ENCODE assay signal across 16 mouse cellular contexts in the genomic region with DNA sequence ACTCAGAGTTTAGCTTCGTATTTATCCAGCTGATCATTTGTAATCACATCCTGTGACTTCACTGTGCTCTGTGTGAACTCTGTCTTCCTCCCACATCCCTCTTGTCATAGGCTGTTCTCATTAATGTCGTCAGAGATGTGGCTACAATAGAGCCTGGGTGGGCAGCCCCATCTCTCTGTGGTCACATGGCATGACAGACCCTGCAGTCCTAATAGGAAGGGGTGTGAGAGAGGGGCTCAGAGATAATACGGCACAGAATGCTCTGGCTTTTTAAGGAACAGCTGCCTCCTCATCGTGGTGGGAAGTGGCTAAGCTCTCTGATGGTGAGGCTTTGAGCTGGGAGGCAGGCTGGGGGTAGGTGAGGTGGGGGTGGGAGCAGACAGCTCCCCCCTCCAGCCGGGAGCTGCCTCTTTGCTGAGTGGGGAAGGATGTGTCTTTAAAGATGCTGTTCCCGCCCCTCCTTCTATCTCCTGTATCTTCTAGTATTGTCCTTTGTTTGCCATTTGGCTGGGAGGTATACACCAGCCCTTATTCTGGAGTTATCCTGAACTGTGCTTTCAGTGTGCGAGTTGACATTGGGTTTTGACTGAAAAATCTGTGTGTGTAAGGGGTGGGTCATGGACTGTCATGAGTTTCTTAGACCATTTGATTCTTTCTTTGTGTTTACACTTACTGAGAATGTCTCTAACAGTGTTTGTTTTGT. TPM values are rescaled to one million over a fixed set of nuclear protein-coding genes. Genes with fewer than 3 reads are reported as not detected.
DNase-seq lines count a peak whose midpoint lies in the region; ATAC-seq and TF ChIP-seq lines count a peak whose summit lies in the region.
"Had no signal": no experiment of that assay in that cellular context is flagged by ENCODE, and none has a peak within 500 bp of the region (broad histone marks: within the 10 kb centered on the region; RNA-seq: fewer than 3 reads in every experiment).

No protein-coding gene starts in this region.

- WGBS in forebrain, postnatal 0 days = 14% methylated on average over 7 of the region's 7 CpGs
- WGBS in midbrain, embryonic 13.5 days = 11% methylated on average over 7 of the region's 7 CpGs
- WGBS in cerebellum, adult 2 months = 50% methylated on average over 7 of the region's 7 CpGs

- H3K4me1 ChIP-seq in forebrain, postnatal 0 days (ENCODE audit: insufficient read depth) = peaks cover 61% of the 10 kb centered on the region
- peaks cover 91% of the 10 kb centered on the region for H3K4me1 ChIP-seq in midbrain, embryonic 13.5 days (replicated peaks)
- peaks cover 9% of the 10 kb centered on the region; the same call in 1 of the 2 replicates for H3K4me1 ChIP-seq in cerebellum, adult 2 months (ENCODE audit: control insufficient read depth, insufficient read depth, low read length)
- H3K4me1 ChIP-seq: stomach, embryonic 15.5 days had no signal

- H3K4me2 ChIP-seq in forebrain, postnatal 0 days (ENCODE audit: low read depth) = peak overlapping the region; percentile 29
- H3K4me2 ChIP-seq in midbrain, embryonic 13.5 days (replicated peaks) = peak overlapping the region; percentile 51
- H3K4me2 ChIP-seq: stomach, embryonic 15.5 days had no signal

- TF ChIP-seq POLR2A in cerebellum, adult 2 months (IDR thresholded peaks at IDR 0.05; ENCODE audit: borderline replicate concordance, insufficient read depth, low read length) = no peak

- H3K9ac ChIP-seq in forebrain, postnatal 0 days = peak overlapping the region; percentile 31; the same call in 1 of the 2 replicates
- peak overlapping the region; percentile 65 for H3K9ac ChIP-seq in midbrain, embryonic 13.5 days (replicated peaks)
- H3K9ac ChIP-seq: liver, postnatal 0 days; stomach, embryonic 15.5 days had no signal

- no peak for TF ChIP-seq CTCF in forebrain, postnatal 0 days (IDR thresholded peaks at IDR 0.05; ENCODE audit: low read depth)
- no peak for TF ChIP-seq CTCF in cerebellum, adult 2 months (IDR thresholded peaks at IDR 0.05; ENCODE audit: borderline replicate concordance, insufficient read depth, low read depth, low read length)

- ATAC-seq in forebrain, postnatal 0 days = peak; percentile 81
- ATAC-seq in midbrain, embryonic 13.5 days = peak; percentile 95
- ATAC-seq in activated CD4-positive, CD25-positive, alpha-beta regulatory T cell, adult 4 months = no peak
- ATAC-seq: liver, postnatal 0 days had no signal

- H3K27ac ChIP-seq in forebrain, postnatal 0 days (ENCODE audit: low read depth, low read length) = peak overlapping the region; percentile 82
- peak overlapping the region; percentile 98 for H3K27ac ChIP-seq in midbrain, embryonic 13.5 days
- H3K27ac ChIP-seq in cerebellum, adult 2 months (ENCODE audit: insufficient read depth, low read length) = no peak overlapping the region
- H3K27ac ChIP-seq: kidney, postnatal 0 days; stomach, embryonic 15.5 days had no signal

- H3K4me3 ChIP-seq in forebrain, postnatal 0 days (ENCODE audit: low read depth, low read length) = no peak overlapping the region
- H3K4me3 ChIP-seq in midbrain, embryonic 13.5 days (replicated peaks) = peak overlapping the region; percentile 29
- no peak overlapping the region for H3K4me3 ChIP-seq in cerebellum, adult 2 months (replicated peaks; ENCODE audit: insufficient read depth, low read depth, low read length)
- H3K4me3 ChIP-seq: stomach, embryonic 15.5 days had no signal

- no peaks in the 10 kb centered on the region for H3K9me3 ChIP-seq in forebrain, postnatal 0 days (ENCODE audit: low read length)
- no peaks in the 10 kb centered on the region for H3K9me3 ChIP-seq in midbrain, embryonic 13.5 days
- H3K9me3 ChIP-seq: stomach, embryonic 15.5 days had no signal

- 0 out of 2 replicates have a peak, but pooled peaks cover 4% of the 10 kb centered on the region for H3K36me3 ChIP-seq in forebrain, postnatal 0 days (ENCODE audit: insufficient read depth)
- no peaks in the 10 kb centered on the region for H3K36me3 ChIP-seq in midbrain, embryonic 13.5 days
- H3K36me3 ChIP-seq: stomach, embryonic 15.5 days had no signal

- H3K27me3 ChIP-seq in forebrain, postnatal 0 days (ENCODE audit: insufficient read depth, low read length) = no peaks in the 10 kb centered on the region
- no peaks in the 10 kb centered on the region for H3K27me3 ChIP-seq in midbrain, embryonic 13.5 days
- H3K27me3 ChIP-seq in cerebellum, adult 2 months (ENCODE audit: control insufficient read depth, insufficient read depth, low read length) = no peaks in the 10 kb centered on the region
- H3K27me3 ChIP-seq: stomach, embryonic 15.5 days had no signal

- peak; percentile 26 to 53 for DNase-seq in right cerebral cortex, postnatal 36 days (ENCODE audit: low spot score in 2 of 2)
- DNase-seq in right cerebral cortex, postnatal 10 days (ENCODE audit: low spot score in 2 of 2) = no peak
- DNase-seq in forebrain, postnatal 0 days = peak; percentile 36
- DNase-seq in cerebellum, adult 2 months = no peak
- no peak for DNase-seq in kidney, postnatal 36 days
- no peak for DNase-seq in urinary bladder, postnatal 25 days (ENCODE audit: low spot score)
- DNase-seq: gastrocnemius, postnatal 36 days; heart, postnatal 14 days; liver, postnatal 0 days; right cerebral cortex, postnatal 14 days had no signal

RNA-seq across cellular contexts. Expression of gene Add2, which starts 30.8 kb away (rescaled TPM):
- 267 and 333 TPM in 2 replicates for total RNA-seq in forebrain, postnatal 0 days (2014; rRNA removed)
- polyA plus RNA-seq in forebrain, postnatal 0 days (2015; fragmentation: Nextera tagmentation; extraction: Ambion mirVana) = 175 and 186 TPM in 2 replicates
- 200 and 208 TPM in 2 replicates for polyA plus RNA-seq in midbrain, embryonic 13.5 days (2015; fragmentation: Nextera tagmentation; extraction: Ambion mirVana)
- polyA plus RNA-seq in cerebellum, adult 2 months (2012; rRNA removed) = 54.9 and 56.2 TPM in 2 replicates
- not detected for polyA plus RNA-seq in activated CD4-positive, CD25-positive, alpha-beta regulatory T cell, adult 4 months (2017; shearing (Covaris generic))

RNA-seq across cellular contexts. Expression of gene Figla, which starts 43.3 kb away (rescaled TPM):
- total RNA-seq in forebrain, postnatal 0 days (2014; rRNA removed) = not detected in 2 replicates
- not detected in 2 replicates for polyA plus RNA-seq in forebrain, postnatal 0 days (2015; fragmentation: Nextera tagmentation; extraction: Ambion mirVana)
- polyA plus RNA-seq in midbrain, embryonic 13.5 days (2015; fragmentation: Nextera tagmentation; extraction: Ambion mirVana) = not detected in 2 replicates
- polyA plus RNA-seq in cerebellum, adult 2 months (2012; rRNA removed) = not detected in 2 replicates
- not detected for polyA plus RNA-seq in activated CD4-positive, CD25-positive, alpha-beta regulatory T cell, adult 4 months (2017; shearing (Covaris generic))
- total RNA-seq: common myeloid progenitor, adult 5-6 weeks; gastrocnemius, postnatal 36 days; heart, postnatal 14 days; left cerebral cortex, postnatal 25 days had no signal
- polyA plus RNA-seq: kidney, postnatal 0 days; liver, postnatal 0 days; stomach, embryonic 15.5 days had no signal

Comparison
In these comparisons a context has a peak if more than half of its experiments do, and no peak if none do; other contexts are left out.
1. DNase-seq: peak in right cerebral cortex, postnatal 36 days (2 of 2) and forebrain, postnatal 0 days (single experiment); none in right cerebral cortex, postnatal 10 days (0 of 2), cerebellum, adult 2 months (0 of 2), kidney, postnatal 36 days (0 of 2) and urinary bladder, postnatal 25 days (single experiment).
2. RNA of gene Add2, which starts 30.8 kb away (polyA plus RNA-seq): 200 to 208 TPM in midbrain, embryonic 13.5 days, 175 to 186 TPM in forebrain, postnatal 0 days and 54.9 to 56.2 TPM in cerebellum, adult 2 months; not detected in activated CD4-positive, CD25-positive, alpha-beta regulatory T cell, adult 4 months; every median in the first group is over 10 times any median in the second.